Mouse (Mus musculus) Patski (cell line): ENCODE data around the gene Gab1. TPM values are rescaled to one million over a fixed set of nuclear protein-coding genes. Genes with fewer than 3 reads are reported as not detected.

ENCODE experiments used
- ATAC-seq: fragments of 100-300 bp; one replicate; pipeline ENCODE4 v1.8.0; 2021
- CTCF ChIA-PET: fragments of 350-600 bp; sonication (Branson Sonifier 250); formaldehyde crosslinking; loops from one replicate; lab custom pipeline; 2022; ENCODE audit warnings: inconsistent platforms; lab: Charles Lee
- POLR2A ChIA-PET: fragments of 350-600 bp; sonication (Branson Sonifier 250); formaldehyde crosslinking; loops from one replicate; lab custom pipeline; 2022; ENCODE audit warnings: antibody characterized with exemption, inconsistent platforms; lab: Charles Lee
- DNase-seq: peaks from one replicate; pipeline ENCODE4 v3.0.0-alpha.2; 2011; ENCODE audit warnings: low read depth, low spot score
- H3K27me3 ChIP-seq: fragments of 371-371 bp; one replicate; pipeline ENCODE4 v1.5.1; 2021
- CTCF ChIP-seq: fragments of 100-300 bp; IDR thresholded peaks from one replicate; pipeline ENCODE4 v1.5.1; 2021
- in situ Hi-C: fragments of 300-500 bp; cut with MboI; formaldehyde crosslinking; loops from 3 replicates; pipeline ENCODE4 v1.11.1; 2018; ENCODE audit warnings: low pct_unique_long_range_greater_than_20kb, mixed read lengths
- polyA plus RNA-seq: library from polyadenylated mRNA; unstranded; gene quantifications from one replicate; pipeline ENCODE4 v1.2.3, GENCODE M21; 2021

Gab1 gene
- polyA plus RNA-seq, 1 experiment from 2014 or later: 30.7 TPM

DNA sequence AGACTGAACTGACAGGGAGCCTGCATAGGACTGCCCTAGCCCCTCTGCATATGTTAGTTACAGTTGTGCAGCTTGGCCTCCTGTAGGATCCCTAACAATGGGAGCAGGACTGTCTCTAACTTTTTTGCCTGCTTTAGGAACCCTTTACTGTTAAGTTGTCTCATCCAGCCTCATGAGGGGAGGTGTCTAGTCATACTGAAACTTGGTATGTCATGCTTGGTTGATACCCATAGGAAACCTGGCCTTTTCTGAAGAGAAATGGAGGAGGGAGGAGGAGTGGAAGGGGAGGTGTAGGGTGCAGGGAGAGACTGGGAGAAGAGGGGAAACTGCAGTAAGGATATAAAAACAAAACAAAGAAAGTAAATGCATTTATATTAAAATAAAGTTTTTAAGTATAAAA lies 148.0 kb downstream of the Gab1 start:
- ATAC-seq: no peak
- H3K27me3 ChIP-seq: no peaks in the 10 kb centered on the region
- TF ChIP-seq CTCF: no peak
- CTCF ChIA-PET: interaction anchor here (0.7 kb wide), 1 partner anchor 9 kb away, joined by 3 read pairs; no protein-coding TSS in a partner anchor
- in situ Hi-C loops: no loop called here
- POLR2A ChIA-PET: no interaction called here
- no peak for DNase-seq

DNA sequence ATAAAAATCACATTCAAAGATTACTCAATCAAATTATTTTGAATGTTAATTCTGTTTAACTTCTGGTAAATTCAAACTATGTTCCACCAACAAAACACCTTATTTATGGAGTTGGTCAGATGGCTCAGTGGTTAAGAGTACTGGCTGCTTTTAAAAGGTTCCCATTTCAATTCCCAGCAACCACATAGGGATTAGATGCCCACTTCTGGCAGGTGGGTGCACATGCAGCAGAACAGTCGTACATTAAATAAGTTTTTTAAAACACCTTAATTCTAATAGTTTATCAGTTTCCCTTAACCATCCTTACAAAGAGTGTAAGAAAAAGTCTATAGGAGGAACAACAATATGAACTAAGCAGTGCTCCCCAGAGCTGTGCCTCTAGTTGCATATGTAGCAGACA lies 165.9 kb downstream of the Gab1 start:
- in situ Hi-C loops: no loop called here
- H3K27me3 ChIP-seq: no peaks in the 10 kb centered on the region
- DNase-seq (no peak), ATAC-seq (no peak)
- CTCF ChIA-PET: interaction anchor here (1.1 kb wide), 1 partner anchor 10 kb away, joined by 4 read pairs; no protein-coding TSS in a partner anchor
- POLR2A ChIA-PET: no interaction called here
- peak; percentile 60 for TF ChIP-seq CTCF

Other genes with a start within 250 kb of the Gab1 start
- 69.2 TPM for gene Smarca5, start 141.0 kb downstream of the Gab1 start, polyA plus RNA-seq
- 20.9 TPM for gene Usp38, start 134.4 kb upstream of the Gab1 start, polyA plus RNA-seq